Mouse (Mus musculus) retina, postnatal 1 day (tissue): ENCODE measurements around the gene Ttll11.

ENCODE experiments used
- DNase-seq: peaks from one replicate; pipeline ENCODE4 v3.0.0-alpha.2; 2012

Ttll11 gene

GRCm38 (mm10) chr2:35816056-35816661 is 163.6 kb downstream of the Ttll11 start:
- no peak for DNase-seq

GRCm38 (mm10) chr2:35812561-35812933 is 167.2 kb downstream of the Ttll11 start:
- DNase-seq = peak; percentile 53

- peak; percentile 67 for DNase-seq
These were observed 167.7 kb downstream of the Ttll11 start for GRCm38 (mm10) chr2:35811801-35812560.

GRCm38 (mm10) chr2:35810027-35810426 is 169.7 kb downstream of the Ttll11 start:
- DNase-seq = no peak

GRCm38 (mm10) chr2:35809141-35809540 is 170.6 kb downstream of the Ttll11 start:
- peak; percentile 44 for DNase-seq

- DNase-seq = no peak
These were observed 173.8 kb downstream of the Ttll11 start for GRCm38 (mm10) chr2:35805881-35806280.

GRCm38 (mm10) chr2:35803095-35803494 is 176.6 kb downstream of the Ttll11 start:
- peak; percentile 11 for DNase-seq

GRCm38 (mm10) chr2:35801759-35802158 is 178.0 kb downstream of the Ttll11 start:
- no peak for DNase-seq

- DNase-seq = no peak
These were observed 180.6 kb downstream of the Ttll11 start for GRCm38 (mm10) chr2:35799073-35799472.

- DNase-seq = no peak
These were observed 181.7 kb downstream of the Ttll11 start for GRCm38 (mm10) chr2:35797998-35798397.

GRCm38 (mm10) chr2:35789362-35790326 is 190.1 kb downstream of the Ttll11 start:
- no peak for DNase-seq

- DNase-seq = no peak
These were observed 193.8 kb downstream of the Ttll11 start for GRCm38 (mm10) chr2:35785877-35786276.

GRCm38 (mm10) chr2:35783368-35783767 is 196.3 kb downstream of the Ttll11 start:
- peak; percentile 31 for DNase-seq

- DNase-seq = no peak
These were observed 200.4 kb downstream of the Ttll11 start for GRCm38 (mm10) chr2:35779266-35779665.

GRCm38 (mm10) chr2:35776935-35777334 is 202.8 kb downstream of the Ttll11 start:
- DNase-seq = no peak

- no peak for DNase-seq
These were observed 204.1 kb downstream of the Ttll11 start for GRCm38 (mm10) chr2:35775651-35776055.

- DNase-seq = no peak
These were observed 209.2 kb downstream of the Ttll11 start for GRCm38 (mm10) chr2:35770541-35770940.

- DNase-seq = no peak
These were observed 210.3 kb downstream of the Ttll11 start for GRCm38 (mm10) chr2:35769398-35769797.

GRCm38 (mm10) chr2:35768538-35769238 is 211.0 kb downstream of the Ttll11 start:
- no peak for DNase-seq

GRCm38 (mm10) chr2:35767834-35768537 is 211.7 kb downstream of the Ttll11 start:
- no peak for DNase-seq

GRCm38 (mm10) chr2:35764328-35764727 is 215.4 kb downstream of the Ttll11 start:
- no peak for DNase-seq

GRCm38 (mm10) chr2:35763818-35764217 is 215.9 kb downstream of the Ttll11 start:
- DNase-seq = no peak
